Mouse (Mus musculus) ES-Bruce4 (cell line): Measurements from ENCODE around the gene Ccdc107. TPM values are rescaled to one million over a fixed set of nuclear protein-coding genes. Genes with fewer than 3 reads are reported as not detected.

ENCODE experiments used
- H3K27ac ChIP-seq: 2 replicates; pipeline ENCODE4 v1.5.1; 2012; ENCODE audit warnings: low read length, inconsistent platforms; ENCODE audit not compliant: insufficient read depth
- H3K27me3 ChIP-seq: 2 replicates; pipeline ENCODE4 v1.6.1; 2012; ENCODE audit warnings: mild to moderate bottlenecking, low read length, inconsistent platforms; ENCODE audit not compliant: control insufficient read depth, poor library complexity, insufficient read depth, severe bottlenecking
- H3K36me3 ChIP-seq: 2 replicates; pipeline ENCODE4 v1.6.1; 2012; ENCODE audit warnings: inconsistent platforms, mild to moderate bottlenecking, low read length, moderate library complexity; ENCODE audit not compliant: control insufficient read depth, poor library complexity, insufficient read depth, severe bottlenecking
- H3K4me1 ChIP-seq: one replicate; pipeline ENCODE4 v1.8.1; 2011; ENCODE audit warnings: low read length; ENCODE audit not compliant: control insufficient read depth, insufficient read depth
- H3K4me3 ChIP-seq: 2 replicates; pipeline ENCODE4 v1.5.1; 2011; ENCODE audit warnings: low read depth, mild to moderate bottlenecking, low read length
- H3K9ac ChIP-seq: 2 replicates; pipeline ENCODE4 v1.6.1; 2012; ENCODE audit warnings: low read depth, mild to moderate bottlenecking, inconsistent platforms; ENCODE audit not compliant: poor library complexity, severe bottlenecking
- H3K9me3 ChIP-seq: replicated peaks from 2 replicates; pipeline ENCODE4 v1.6.1; 2012; ENCODE audit warnings: mild to moderate bottlenecking, low read length, inconsistent platforms; ENCODE audit not compliant: control insufficient read depth, poor library complexity, insufficient read depth, severe bottlenecking
- CTCF ChIP-seq: IDR thresholded peaks from one replicate; pipeline ENCODE4 v1.8.1; 2011; ENCODE audit warnings: low read depth, low read length
- EP300 ChIP-seq: IDR thresholded peaks from 2 replicates; pipeline ENCODE4 v1.6.1; 2011; ENCODE audit warnings: low read depth, low read length; ENCODE audit not compliant: insufficient read depth
- POLR2A ChIP-seq: IDR thresholded peaks from one replicate; pipeline ENCODE4 v1.8.1; 2011; ENCODE audit warnings: low read length; ENCODE audit not compliant: insufficient read depth
- polyA plus RNA-seq: library from polyadenylated mRNA; stranded (reverse); fragments of >200 nt; gene quantifications from 2 replicates; pipeline ENCODE4 v1.2.4, GENCODE M21; 2011; ENCODE audit warnings: low read depth; ENCODE audit not compliant: missing spikeins, insufficient read depth, insufficient read length

The Ccdc107 gene
- polyA plus RNA-seq, 1 experiment = 16.5 TPM

DNA sequence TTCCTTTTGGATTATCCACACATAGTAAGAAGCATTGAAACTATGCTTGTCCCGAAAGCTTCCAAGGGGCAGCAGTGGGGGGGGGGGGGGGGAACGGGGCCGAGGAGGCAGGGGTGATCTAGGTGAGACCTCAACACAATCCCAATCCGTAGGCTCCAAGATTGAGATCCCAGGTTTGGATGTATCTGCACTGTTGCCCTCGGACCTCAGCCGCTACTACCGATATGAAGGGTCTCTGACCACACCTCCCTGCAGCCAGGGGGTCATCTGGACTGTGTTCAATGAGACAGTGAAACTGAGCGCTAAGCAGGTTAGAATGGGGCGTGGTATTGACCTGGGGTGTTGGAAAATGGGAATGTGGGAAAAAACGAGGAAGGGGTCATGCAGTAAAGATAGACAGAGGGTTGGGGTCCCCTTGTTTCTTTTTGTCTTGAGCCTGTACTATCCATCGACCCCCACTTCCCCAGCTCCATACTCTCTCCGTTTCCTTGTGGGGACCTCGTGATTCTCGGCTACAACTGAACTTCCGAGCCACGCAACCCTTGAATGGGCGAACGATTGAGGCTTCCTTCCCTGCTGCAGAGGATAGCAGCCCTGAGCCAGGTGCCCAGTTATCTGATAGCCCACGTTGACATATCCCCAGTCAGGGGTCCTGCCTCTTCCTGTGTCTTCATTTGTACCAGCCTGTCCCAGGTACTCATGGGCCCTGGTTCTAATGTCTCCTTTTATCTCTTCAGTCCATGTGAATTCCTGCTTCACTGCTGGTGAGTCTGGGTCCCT, 19.2 kb downstream of the Ccdc107 start:
- Histone ChIP-seq H3K36me3 (no peaks in the 10 kb centered on the region), H3K9ac (no peak overlapping the region)
- TF ChIP-seq EP300 (no peak), POLR2A (no peak), CTCF (no peak)

DNA sequence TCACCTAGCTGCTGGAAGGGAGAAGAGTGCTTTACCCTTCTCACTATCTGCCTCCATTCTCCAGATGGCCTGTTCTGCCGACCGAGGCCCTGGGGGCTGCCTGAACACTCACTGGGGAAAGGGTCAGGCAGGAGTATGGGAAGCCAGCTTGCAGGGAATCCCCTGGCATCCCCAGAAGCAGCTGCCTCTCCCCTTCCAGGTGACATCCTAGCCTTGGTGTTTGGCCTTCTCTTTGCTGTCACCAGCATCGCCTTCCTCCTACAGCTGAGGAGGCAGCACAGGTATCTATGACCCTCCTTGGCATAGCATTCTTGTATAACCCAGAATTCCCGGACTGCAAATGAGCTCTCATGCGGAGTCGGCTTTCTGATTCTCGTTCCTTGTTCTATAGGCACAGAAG, 20.0 kb downstream of the Ccdc107 start:
- TF ChIP-seq POLR2A (no peak), EP300 (no peak), CTCF (no peak)
- H3K27me3 ChIP-seq = no peaks in the 10 kb centered on the region
- H3K27ac ChIP-seq = no peak overlapping the region
- peaks cover 3% of the 10 kb centered on the region for H3K4me1 ChIP-seq
- no peaks in the 10 kb centered on the region for H3K36me3 ChIP-seq
- H3K9ac ChIP-seq = no peak overlapping the region
- no peaks in the 10 kb centered on the region for H3K9me3 ChIP-seq
- no peak overlapping the region for H3K4me3 ChIP-seq

More for the DNA sequence above, 19.2 kb downstream of the Ccdc107 start:
- Histone ChIP-seq H3K4me3 (no peak overlapping the region), H3K27me3 (no peaks in the 10 kb centered on the region), H3K9me3 (no peaks in the 10 kb centered on the region), H3K27ac (no peak overlapping the region), H3K4me1 (peaks cover 3% of the 10 kb centered on the region)

DNA sequence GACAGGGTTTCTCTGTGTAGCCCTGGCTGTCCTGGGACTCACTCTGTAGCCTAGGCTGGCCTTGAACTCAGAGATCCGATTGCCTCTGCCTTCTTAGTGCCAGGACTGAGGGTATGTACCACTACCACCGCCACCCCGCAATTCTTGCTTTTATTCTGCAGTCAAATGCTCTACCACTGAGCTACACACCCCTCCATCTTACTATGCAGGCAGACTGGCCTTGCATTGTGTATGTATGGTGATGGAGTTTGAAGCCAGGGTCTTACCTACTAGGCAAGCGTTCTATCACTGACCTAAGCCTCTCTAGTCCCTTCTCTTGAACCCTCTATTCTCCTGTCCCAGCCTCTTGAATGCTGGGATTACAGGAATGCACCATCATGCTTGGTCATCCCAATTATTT, 20.6 kb downstream of the Ccdc107 start:
- no peaks in the 10 kb centered on the region for H3K9me3 ChIP-seq
- H3K9ac ChIP-seq = no peak overlapping the region
- H3K4me1 ChIP-seq = peaks cover 3% of the 10 kb centered on the region
- H3K4me3 ChIP-seq = no peak overlapping the region
- no peak overlapping the region for H3K27ac ChIP-seq
- TF ChIP-seq EP300 (no peak), CTCF (no peak), POLR2A (no peak)
- no peaks in the 10 kb centered on the region for H3K36me3 ChIP-seq
- no peaks in the 10 kb centered on the region for H3K27me3 ChIP-seq

DNA sequence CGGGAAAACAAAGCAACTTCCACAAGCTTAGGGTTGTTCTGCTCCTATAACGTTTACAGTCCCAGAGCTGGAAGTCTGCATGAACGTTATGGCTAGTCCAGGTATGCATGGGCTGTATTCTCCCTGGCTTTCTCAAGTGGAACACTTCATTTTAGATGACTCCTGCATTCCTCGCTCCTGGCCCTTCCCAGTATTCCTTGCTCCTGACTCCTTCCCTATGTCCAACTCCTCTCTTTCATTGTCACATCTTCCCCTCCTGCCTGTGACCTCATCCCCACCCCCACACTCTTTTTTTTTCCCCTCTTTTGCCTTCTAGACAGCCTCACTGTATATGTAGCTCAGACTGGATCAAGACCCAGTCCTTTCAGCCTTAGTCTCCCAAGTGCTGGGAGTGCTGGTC, 21.1 kb downstream of the Ccdc107 start:
- TF ChIP-seq EP300 = no peak
- TF ChIP-seq POLR2A = no peak
- TF ChIP-seq CTCF = no peak

DNA sequence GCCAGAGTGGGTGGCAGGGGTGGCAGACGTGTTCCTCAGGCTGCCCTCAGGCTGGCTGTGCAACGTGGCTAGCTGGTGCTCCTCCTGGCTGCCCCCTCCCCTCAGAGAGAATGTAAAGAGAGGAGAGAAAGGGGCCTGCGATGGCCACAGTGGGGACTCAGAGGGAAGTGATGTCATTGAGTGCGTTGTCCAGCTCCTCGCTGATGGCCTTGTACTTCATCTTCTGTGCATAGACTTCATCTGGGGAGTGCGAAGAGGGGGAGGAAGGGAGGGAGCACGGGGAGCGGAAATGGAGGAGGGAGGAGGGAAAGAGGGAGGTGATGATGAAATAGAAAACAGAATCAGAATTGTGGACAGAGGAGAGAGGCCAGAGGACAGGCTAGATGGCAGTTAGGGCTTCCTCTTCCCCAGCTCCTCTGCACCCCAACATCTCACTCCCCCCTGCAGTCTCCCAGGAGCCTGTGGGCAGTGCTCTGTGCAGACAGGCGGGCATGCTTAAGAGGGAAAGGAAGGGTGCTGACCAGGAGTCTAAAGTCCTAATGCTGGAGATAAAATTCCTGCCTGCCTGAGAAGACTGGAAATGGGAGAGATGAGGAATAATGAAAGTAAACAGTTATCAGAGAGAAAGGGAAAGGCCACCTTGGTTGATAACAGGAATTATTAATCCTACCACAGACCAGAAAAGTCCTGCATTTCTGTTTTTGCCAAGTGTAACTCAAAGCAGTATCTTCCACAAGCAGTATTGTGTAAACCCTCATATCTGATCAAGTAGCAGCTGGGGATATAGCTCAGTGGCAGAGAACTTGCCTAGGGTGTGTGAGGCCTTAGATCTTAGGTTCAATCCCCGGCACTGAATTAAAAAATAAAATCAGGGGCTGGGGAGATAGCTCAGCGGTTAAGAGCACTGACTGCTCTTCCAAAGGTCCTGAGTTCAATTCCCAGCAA, 23.3 kb downstream of the Ccdc107 start:
- Histone ChIP-seq H3K36me3 (no peaks in the 10 kb centered on the region), H3K27me3 (no peaks in the 10 kb centered on the region), H3K4me1 (no peaks in the 10 kb centered on the region), H3K27ac (no peak overlapping the region), H3K9me3 (no peaks in the 10 kb centered on the region), H3K9ac (no peak overlapping the region), H3K4me3 (no peak overlapping the region)
- TF ChIP-seq POLR2A (no peak), EP300 (no peak), CTCF (no peak)

More for the DNA sequence above, 21.1 kb downstream of the Ccdc107 start:
- no peak overlapping the region for H3K27ac ChIP-seq
- H3K4me1 ChIP-seq = peaks cover 3% of the 10 kb centered on the region
- no peak overlapping the region for H3K4me3 ChIP-seq
- no peak overlapping the region for H3K9ac ChIP-seq
- no peaks in the 10 kb centered on the region for H3K27me3 ChIP-seq
- H3K36me3 ChIP-seq = no peaks in the 10 kb centered on the region
- no peaks in the 10 kb centered on the region for H3K9me3 ChIP-seq

DNA sequence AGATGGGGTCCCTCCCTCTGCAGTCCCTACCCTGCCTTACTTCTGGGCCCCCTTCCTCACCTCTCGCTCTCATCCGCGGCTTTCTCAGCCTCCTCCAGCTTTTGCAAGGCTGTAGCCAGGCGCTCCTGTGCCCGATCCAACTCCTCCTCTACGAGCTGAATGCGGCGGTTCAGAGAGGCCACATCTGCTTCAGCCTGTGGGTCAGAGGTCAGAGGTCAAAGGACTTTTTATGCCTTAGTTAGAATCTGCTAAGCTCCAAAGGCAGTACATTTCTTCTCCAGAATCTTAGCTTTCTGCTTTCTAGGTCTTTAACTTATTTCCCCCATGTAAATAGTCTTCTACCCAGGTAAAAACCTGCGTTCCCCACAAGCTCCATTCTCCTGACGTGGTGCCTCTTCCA, 26.9 kb downstream of the Ccdc107 start:
- no peaks in the 10 kb centered on the region for H3K9me3 ChIP-seq
- no peaks in the 10 kb centered on the region for H3K4me1 ChIP-seq
- H3K4me3 ChIP-seq = peak overlapping the region; percentile 19
- H3K9ac ChIP-seq = no peak overlapping the region
- no peak overlapping the region for H3K27ac ChIP-seq
- TF ChIP-seq POLR2A (no peak), EP300 (no peak), CTCF (no peak)
- no peaks in the 10 kb centered on the region for H3K36me3 ChIP-seq
- H3K27me3 ChIP-seq = no peaks in the 10 kb centered on the region
